Mouse (Mus musculus) C2C12 (cell line): ENCODE data around the gene Gbe1.

Source experiments
- CEBPB ChIP-seq: IDR thresholded peaks from one replicate; pipeline ENCODE4 v1.6.1; 2011; ENCODE audit warnings: low read depth, mild to moderate bottlenecking, control low read depth, moderate library complexity
- CTCF ChIP-seq: IDR thresholded peaks from one replicate; pipeline ENCODE4 v1.5.1; 2011; ENCODE audit not compliant: control insufficient read depth, insufficient read depth, insufficient read length
- FOSL1 ChIP-seq: IDR thresholded peaks from one replicate; pipeline ENCODE4 v1.8.0; 2011; ENCODE audit warnings: mild to moderate bottlenecking, low read length; ENCODE audit not compliant: poor library complexity, insufficient read depth, severe bottlenecking
- MAX ChIP-seq: IDR thresholded peaks from one replicate; pipeline ENCODE4 v1.6.1; 2011; ENCODE audit warnings: mild to moderate bottlenecking, control low read depth
- MYOD1 ChIP-seq: IDR thresholded peaks from one replicate; pipeline ENCODE4 v1.6.1; 2011; ENCODE audit warnings: low read depth; ENCODE audit not compliant: control insufficient read depth, insufficient read length
- MYOG ChIP-seq: IDR thresholded peaks from one replicate; pipeline ENCODE4 v1.6.1; 2011; ENCODE audit not compliant: control insufficient read depth, insufficient read length; ENCODE audit errors: extremely low read depth
- USF1 ChIP-seq: IDR thresholded peaks from one replicate; pipeline ENCODE4 v1.6.1; 2011; ENCODE audit warnings: low read depth, mild to moderate bottlenecking, control low read depth, moderate library complexity

DNA sequence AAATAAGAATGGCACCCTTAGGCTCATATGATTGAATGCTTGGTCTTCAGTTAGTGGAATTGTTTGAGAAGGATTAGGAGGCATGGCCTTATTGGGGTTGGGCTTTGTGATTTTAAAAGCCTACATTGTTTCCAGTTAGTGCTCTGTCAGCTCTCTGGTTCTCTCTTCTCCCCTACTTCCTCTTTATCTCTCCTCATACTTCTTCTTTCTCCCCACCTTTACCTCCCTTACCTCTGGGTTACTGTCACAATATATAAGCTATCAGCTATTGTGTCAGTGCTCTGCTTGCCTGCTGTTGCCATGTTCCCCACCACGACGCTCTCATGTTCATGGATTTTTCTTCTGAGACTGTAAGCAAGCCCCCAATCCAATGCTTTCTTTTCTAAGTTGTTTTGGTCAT lies 73.6 kb downstream of the Gbe1 start:
- TF ChIP-seq CTCF (no peak), CEBPB (no peak), USF1 (no peak), MYOD1 (no peak), MAX (no peak), MYOG (no peak), FOSL1 (no peak)
